Mouse (Mus musculus) bone marrow macrophage, adult 2 months (primary cell): Measurements from ENCODE around the gene Ccdc160. TPM values are rescaled to one million over a fixed set of nuclear protein-coding genes. Genes with fewer than 3 reads are reported as not detected.

Experiments
- H3K27ac ChIP-seq: 2 replicates; pipeline ENCODE4 v1.5.1; 2012; ENCODE audit warnings: low read depth, low read length; ENCODE audit not compliant: insufficient read depth
- H3K4me1 ChIP-seq: 2 replicates; pipeline ENCODE4 v1.6.1; 2012; ENCODE audit warnings: low read length; ENCODE audit not compliant: control insufficient read depth, insufficient read depth
- H3K4me3 ChIP-seq: 2 replicates; pipeline ENCODE4 v1.5.1; 2012; ENCODE audit warnings: mild to moderate bottlenecking, low read length, moderate library complexity; ENCODE audit not compliant: insufficient read depth
- CTCF ChIP-seq: IDR thresholded peaks from 2 replicates; pipeline ENCODE4 v1.5.1; 2012; ENCODE audit warnings: low read depth, mild to moderate bottlenecking, low read length, moderate library complexity
- POLR2A ChIP-seq: IDR thresholded peaks from 2 replicates; pipeline ENCODE4 v1.6.1; 2012; ENCODE audit warnings: mild to moderate bottlenecking, low read depth, low read length, borderline replicate concordance
- polyA plus RNA-seq: library from polyadenylated mRNA; stranded (reverse); fragments of >200 nt; gene quantifications from 2 replicates; pipeline ENCODE4 v1.2.4, GENCODE M21; 2012; ENCODE audit not compliant: missing spikeins, insufficient read depth, insufficient read length

Gene Ccdc160
- polyA plus RNA-seq, result not detected in 2 replicates

GRCm38 (mm10) chrX:52790980-52791593 is at the start of gene Ccdc160:
Gene Ccdc160, plus strand, starts transcription at chrX:52791200.
- no peak within 1 kb of the TSS for H3K27ac ChIP-seq
- TF ChIP-seq POLR2A, result no peak
- TF ChIP-seq CTCF, result no peak
- no peak within 1 kb of the TSS for H3K4me3 ChIP-seq
- H3K4me1 ChIP-seq, result no peaks in the 10 kb centered on the region

GRCm38 (mm10) chrX:52743781-52744180 is 47.2 kb upstream of the Ccdc160 start:
- Histone ChIP-seq H3K4me1 (no peaks in the 10 kb centered on the region), H3K4me3 (no peak overlapping the region), H3K27ac (no peak overlapping the region)
- no peak for TF ChIP-seq CTCF
- no peak for TF ChIP-seq POLR2A

DNA sequence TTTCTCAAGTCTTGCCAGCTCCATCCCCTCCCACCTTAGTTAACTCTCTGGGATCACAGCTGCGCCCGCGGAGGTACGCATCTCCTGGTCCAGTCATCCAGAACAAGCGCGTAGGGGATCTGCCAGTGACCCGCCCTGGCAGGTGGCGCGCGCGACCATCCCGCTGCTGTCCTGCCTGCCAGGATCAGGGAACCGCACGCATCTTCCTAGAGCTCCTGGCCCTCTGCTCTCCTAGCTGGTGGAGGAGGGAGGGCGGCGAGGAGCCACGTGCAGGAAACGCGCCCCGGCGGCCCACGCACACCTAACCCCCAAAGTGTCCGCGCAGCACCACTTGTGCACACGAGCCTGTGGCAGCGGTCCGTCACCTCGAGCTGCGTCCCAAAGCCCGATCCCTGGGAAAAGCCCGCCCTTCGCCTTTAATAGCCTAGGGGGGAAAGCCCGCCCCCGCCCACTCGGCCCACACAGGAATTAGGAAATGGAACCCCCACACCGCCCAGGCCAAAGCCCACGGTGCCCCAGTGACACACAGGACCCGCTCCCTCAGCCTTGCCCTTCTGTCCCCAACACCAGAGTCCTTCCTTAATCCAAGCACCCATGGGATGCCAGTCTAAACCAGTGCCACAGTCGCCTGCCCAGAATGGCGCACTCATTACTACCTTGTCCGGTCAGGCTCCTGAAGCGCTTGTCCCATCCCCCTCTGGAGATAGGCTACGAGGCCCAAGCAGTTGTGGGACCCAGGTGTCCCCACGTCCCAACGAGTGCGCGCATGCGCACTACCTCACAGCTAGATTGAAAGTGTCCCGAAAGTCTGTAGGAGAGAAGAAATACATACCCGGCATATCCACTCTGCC is 46.6 kb upstream of the Ccdc160 start:
- TF ChIP-seq CTCF, result no peak
- TF ChIP-seq POLR2A, result no peak
- H3K27ac ChIP-seq, result no peak overlapping the region
- no peaks in the 10 kb centered on the region for H3K4me1 ChIP-seq
- no peak overlapping the region for H3K4me3 ChIP-seq

DNA sequence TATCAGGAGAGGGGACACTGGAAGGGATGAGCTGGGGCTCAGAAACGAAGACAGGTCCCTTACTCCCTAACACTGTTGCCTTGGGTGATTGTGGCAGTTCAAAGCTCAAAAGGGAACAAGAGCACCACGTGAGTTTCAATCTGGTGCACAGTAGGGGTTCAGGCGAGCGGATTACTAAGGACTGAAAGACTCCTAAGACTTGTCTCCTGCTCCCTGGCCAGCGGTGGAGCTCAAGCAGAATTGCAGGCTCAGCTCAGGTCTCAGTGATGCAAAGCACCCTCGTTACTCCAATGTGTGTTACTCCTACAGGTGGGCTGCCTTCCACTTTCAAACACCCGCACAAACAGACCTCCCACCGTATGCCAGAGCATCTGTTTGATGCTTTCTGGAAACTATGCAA is 45.5 kb upstream of the Ccdc160 start:
- TF ChIP-seq POLR2A (no peak), CTCF (no peak)
- Histone ChIP-seq H3K4me3 (no peak overlapping the region), H3K27ac (no peak overlapping the region), H3K4me1 (no peaks in the 10 kb centered on the region)

GRCm38 (mm10) chrX:52745917-52746316 is 45.1 kb upstream of the Ccdc160 start:
- no peak overlapping the region for H3K4me3 ChIP-seq
- TF ChIP-seq CTCF, result no peak
- no peaks in the 10 kb centered on the region for H3K4me1 ChIP-seq
- H3K27ac ChIP-seq, result no peak overlapping the region

- H3K27ac ChIP-seq, result no peak overlapping the region
- TF ChIP-seq CTCF, result no peak
- no peak for TF ChIP-seq POLR2A
- no peaks in the 10 kb centered on the region for H3K4me1 ChIP-seq
- H3K4me3 ChIP-seq, result no peak overlapping the region
Observed at GRCm38 (mm10) chrX:52746849-52747248, 44.2 kb upstream of the Ccdc160 start.

- H3K4me3 ChIP-seq, result no peak overlapping the region
- H3K27ac ChIP-seq, result no peak overlapping the region
- H3K4me1 ChIP-seq, result no peaks in the 10 kb centered on the region
- TF ChIP-seq CTCF (no peak), POLR2A (no peak)
Observed at GRCm38 (mm10) chrX:52753491-52754085, 37.4 kb upstream of the Ccdc160 start.

DNA sequence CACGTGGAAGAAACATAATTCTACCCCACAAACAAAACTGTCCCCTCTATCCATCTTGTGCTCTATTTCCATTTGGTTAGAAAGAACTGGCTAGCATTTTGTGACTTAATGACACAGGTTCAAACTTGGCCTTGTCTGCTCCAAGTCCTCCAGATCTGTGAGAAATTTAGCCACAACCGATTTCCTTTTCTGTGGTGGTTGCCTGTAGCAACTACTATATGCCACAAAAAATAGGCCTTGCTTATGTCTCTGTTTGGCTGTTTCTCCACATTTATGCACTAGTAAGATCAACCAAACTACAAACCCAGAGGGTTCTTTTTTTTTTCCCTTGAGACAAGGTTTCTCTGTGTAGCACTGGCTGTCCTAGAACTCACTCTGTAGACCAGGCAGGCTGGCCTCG is 33.8 kb upstream of the Ccdc160 start:
- TF ChIP-seq CTCF (no peak), POLR2A (no peak)
- no peak overlapping the region for H3K27ac ChIP-seq

GRCm38 (mm10) chrX:52759232-52759631 is 31.8 kb upstream of the Ccdc160 start:
- no peak for TF ChIP-seq POLR2A
- no peak for TF ChIP-seq CTCF
- H3K27ac ChIP-seq, result no peak overlapping the region
- H3K4me3 ChIP-seq, result no peak overlapping the region
- no peaks in the 10 kb centered on the region for H3K4me1 ChIP-seq

More for the DNA sequence above, 33.8 kb upstream of the Ccdc160 start:
- H3K4me3 ChIP-seq, result no peak overlapping the region
- H3K4me1 ChIP-seq, result no peaks in the 10 kb centered on the region

DNA sequence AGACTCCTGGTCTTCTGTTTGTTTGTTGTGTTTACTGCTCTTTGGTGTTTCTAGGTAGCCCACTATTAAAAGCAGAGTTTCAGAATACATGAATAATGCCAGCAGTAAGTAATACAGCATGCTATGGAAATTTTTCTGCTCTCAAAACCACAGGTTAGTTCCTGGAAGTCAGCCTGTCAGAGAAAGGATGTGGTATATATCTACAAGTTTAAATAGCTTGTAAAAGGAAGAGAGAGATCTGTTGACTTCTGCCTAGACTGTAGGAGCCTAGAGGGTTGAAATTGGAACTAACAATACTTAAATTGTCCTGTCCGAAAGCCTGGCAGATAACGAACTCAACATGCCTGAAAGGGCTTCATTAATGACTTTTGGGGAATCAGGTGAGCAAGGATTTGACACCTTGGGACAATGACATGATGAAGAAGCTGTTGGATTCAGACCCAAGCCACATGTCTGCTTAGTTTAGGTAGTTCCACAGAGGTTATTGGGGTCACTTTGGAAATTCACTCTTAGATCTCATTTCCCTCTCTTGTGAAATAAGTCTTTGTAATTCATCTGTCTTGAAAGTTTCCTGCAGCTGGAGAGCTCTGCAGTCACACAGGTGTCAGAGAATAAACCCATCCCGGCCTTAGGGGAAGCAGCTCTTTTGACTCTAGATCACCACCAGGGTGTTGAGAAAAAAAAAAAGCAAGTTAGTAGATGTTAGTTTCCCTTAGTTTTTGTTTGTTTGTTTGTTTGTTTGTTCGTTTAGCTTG is 30.6 kb upstream of the Ccdc160 start:
- Histone ChIP-seq H3K4me3 (no peak overlapping the region), H3K4me1 (no peaks in the 10 kb centered on the region), H3K27ac (no peak overlapping the region)
- TF ChIP-seq CTCF (no peak), POLR2A (no peak)
